In the genomic region with DNA sequence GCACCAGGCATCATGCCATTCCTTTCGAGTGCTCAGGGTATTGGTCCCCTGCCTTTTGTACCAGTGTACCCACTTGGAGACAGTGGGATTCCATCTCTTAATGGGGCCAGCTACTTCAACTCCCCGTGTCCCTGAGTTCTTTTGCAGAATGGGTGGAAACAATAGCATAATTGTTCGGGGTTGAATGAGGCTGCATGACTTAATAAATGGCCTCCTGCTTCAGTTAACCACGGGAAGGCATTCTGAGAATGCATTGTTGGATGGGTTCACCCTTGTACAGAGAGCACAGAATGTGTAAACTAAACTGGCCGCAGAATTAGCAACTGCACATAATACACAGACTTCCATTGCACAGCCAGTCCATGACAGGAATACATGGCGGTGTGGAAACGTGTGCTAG, we compare ENCODE assay signal across 22 mouse cellular contexts.
A peak's percentile ranks its signal among the peaks of the same experiment; 100 is the strongest.
DNase-seq lines count a peak whose midpoint lies in the region; ATAC-seq lines count a peak whose summit lies in the region.
"Had no signal": no experiment of that assay in that cellular context is flagged by ENCODE, and none has a peak within 500 bp of the region (broad histone marks: within the 10 kb centered on the region; RNA-seq: fewer than 3 reads in every experiment).

No protein-coding gene starts in this region.

- H3K27me3 ChIP-seq in hindbrain, embryonic 10.5 days (ENCODE audit: insufficient read depth, poor library complexity, severe bottlenecking): no peaks in the 10 kb centered on the region
- no peaks in the 10 kb centered on the region for H3K27me3 ChIP-seq in hindbrain, embryonic 13.5 days
- H3K27me3 ChIP-seq in neural tube, embryonic 11.5 days (ENCODE audit: control insufficient read depth, insufficient read depth, low read length): no peaks in the 10 kb centered on the region
- no peaks in the 10 kb centered on the region for H3K27me3 ChIP-seq in neural tube, embryonic 15.5 days (replicated peaks)
- H3K27me3 ChIP-seq: embryonic facial prominence, embryonic 12.5 days; hindbrain, embryonic 15.5 days; intestine, embryonic 15.5 days; liver, embryonic 13.5 days; midbrain, embryonic 13.5 days; neural tube, embryonic 13.5 days had no signal

- no peak for DNase-seq in hindbrain, embryonic 10.5 days (ENCODE audit: low spot score)
- DNase-seq in neural tube, embryonic 11.5 days (ENCODE audit: low spot score): no peak
- DNase-seq in brain, adult 2 months (ENCODE audit: low read depth, low spot score): peak; percentile 58
- DNase-seq in adrenal gland, postnatal 36 days: no peak
- DNase-seq: cerebellum, adult 8-10 months; gastrocnemius, adult 2 months; liver, embryonic 13.5 days; lung, adult 2 months; lung, postnatal 14 days; thymus, adult 2 months; thymus, postnatal 4 days had no signal

- H3K9ac ChIP-seq in hindbrain, embryonic 13.5 days: no peak overlapping the region
- no peak overlapping the region for H3K9ac ChIP-seq in neural tube, embryonic 11.5 days (ENCODE audit: low read length)
- no peak overlapping the region for H3K9ac ChIP-seq in neural tube, embryonic 15.5 days (replicated peaks)
- H3K9ac ChIP-seq: embryonic facial prominence, embryonic 12.5 days; hindbrain, embryonic 15.5 days; intestine, embryonic 15.5 days; liver, embryonic 13.5 days; midbrain, embryonic 13.5 days had no signal

- peaks cover 36% of the 10 kb centered on the region for H3K4me1 ChIP-seq in hindbrain, embryonic 10.5 days (replicated peaks)
- H3K4me1 ChIP-seq in hindbrain, embryonic 13.5 days (replicated peaks): peaks cover 45% of the 10 kb centered on the region
- H3K4me1 ChIP-seq in neural tube, embryonic 11.5 days (ENCODE audit: control insufficient read depth, insufficient read depth, low read length): peaks cover 5% of the 10 kb centered on the region; the same call in 1 of the 2 replicates
- H3K4me1 ChIP-seq in neural tube, embryonic 15.5 days: peaks cover 17% of the 10 kb centered on the region
- H3K4me1 ChIP-seq: intestine, embryonic 15.5 days; liver, embryonic 13.5 days had no signal

- 52% methylated on average over 7 of the region's 7 CpGs for WGBS in hindbrain, embryonic 10.5 days
- 23% methylated on average over 7 of the region's 7 CpGs for WGBS in hindbrain, embryonic 13.5 days
- 51% methylated on average over 7 of the region's 7 CpGs for WGBS in neural tube, embryonic 11.5 days
- WGBS in neural tube, embryonic 15.5 days: 27% methylated on average over 7 of the region's 7 CpGs

- no peak overlapping the region for H3K4me2 ChIP-seq in hindbrain, embryonic 13.5 days
- H3K4me2 ChIP-seq in neural tube, embryonic 11.5 days (ENCODE audit: low read depth): no peak overlapping the region
- H3K4me2 ChIP-seq in neural tube, embryonic 15.5 days: no peak overlapping the region
- H3K4me2 ChIP-seq: embryonic facial prominence, embryonic 12.5 days; hindbrain, embryonic 15.5 days; intestine, embryonic 15.5 days; liver, embryonic 13.5 days; neural tube, embryonic 13.5 days had no signal

- no peak overlapping the region for H3K4me3 ChIP-seq in hindbrain, embryonic 10.5 days
- no peak overlapping the region for H3K4me3 ChIP-seq in hindbrain, embryonic 13.5 days
- no peak overlapping the region for H3K4me3 ChIP-seq in neural tube, embryonic 11.5 days (ENCODE audit: low read depth, low read length)
- H3K4me3 ChIP-seq in neural tube, embryonic 15.5 days (replicated peaks): no peak overlapping the region
- H3K4me3 ChIP-seq: embryonic facial prominence, embryonic 12.5 days; erythroblast, embryonic 14.5 days; gastrocnemius, adult 2 months; hindbrain, embryonic 15.5 days; intestine, embryonic 15.5 days; left cerebral cortex, adult 2 months; liver, embryonic 13.5 days; midbrain, embryonic 13.5 days; neural tube, embryonic 13.5 days had no signal

- peak overlapping the region; percentile 23; the same call in 1 of the 2 replicates for H3K27ac ChIP-seq in hindbrain, embryonic 10.5 days
- no peak overlapping the region for H3K27ac ChIP-seq in hindbrain, embryonic 13.5 days
- no peak overlapping the region for H3K27ac ChIP-seq in neural tube, embryonic 11.5 days (ENCODE audit: low read depth, low read length)
- H3K27ac ChIP-seq in neural tube, embryonic 15.5 days (replicated peaks): no peak overlapping the region
- H3K27ac ChIP-seq: embryonic facial prominence, embryonic 12.5 days; gastrocnemius, adult 2 months; hindbrain, embryonic 15.5 days; left cerebral cortex, adult 2 months; liver, embryonic 13.5 days; midbrain, embryonic 13.5 days; neural tube, embryonic 13.5 days; stomach, postnatal 0 days had no signal

- H3K36me3 ChIP-seq in hindbrain, embryonic 10.5 days: peaks cover 22% of the 10 kb centered on the region
- peaks cover 15% of the 10 kb centered on the region; the same call in 1 of the 2 replicates for H3K36me3 ChIP-seq in hindbrain, embryonic 13.5 days
- H3K36me3 ChIP-seq in neural tube, embryonic 11.5 days (ENCODE audit: control insufficient read depth, insufficient read depth, low read length): no peaks in the 10 kb centered on the region
- peaks cover 10% of the 10 kb centered on the region; the same call in 1 of the 2 replicates for H3K36me3 ChIP-seq in neural tube, embryonic 15.5 days
- H3K36me3 ChIP-seq: embryonic facial prominence, embryonic 12.5 days; hindbrain, embryonic 15.5 days; liver, embryonic 13.5 days had no signal

- no peaks in the 10 kb centered on the region for H3K9me3 ChIP-seq in hindbrain, embryonic 10.5 days
- H3K9me3 ChIP-seq in hindbrain, embryonic 13.5 days: no peaks in the 10 kb centered on the region
- H3K9me3 ChIP-seq in neural tube, embryonic 11.5 days (ENCODE audit: control insufficient read depth, low read length): no peaks in the 10 kb centered on the region
- H3K9me3 ChIP-seq in neural tube, embryonic 15.5 days (replicated peaks): no peaks in the 10 kb centered on the region
- H3K9me3 ChIP-seq: embryonic facial prominence, embryonic 12.5 days; hindbrain, embryonic 15.5 days; intestine, embryonic 15.5 days; liver, embryonic 13.5 days; midbrain, embryonic 13.5 days; neural tube, embryonic 13.5 days had no signal

- no peak for ATAC-seq in hindbrain, embryonic 13.5 days (ENCODE audit: low FRiP score)
- ATAC-seq in neural tube, embryonic 11.5 days (ENCODE audit: insufficient read depth, low FRiP score, low TSS enrichment): peak; percentile 17; the same call in 1 of the 2 replicates
- no peak for ATAC-seq in neural tube, embryonic 15.5 days (ENCODE audit: low FRiP score)
- no peak for ATAC-seq in erythroblast, adult 5-6 weeks (replicated peaks; ENCODE audit: low FRiP score, poor library complexity, severe bottlenecking)
- ATAC-seq: midbrain, embryonic 13.5 days had no signal
